Mouse (Mus musculus) limb, embryonic 11.5 days (tissue): ENCODE results near the gene Gigyf1. TPM values are rescaled to one million over a fixed set of nuclear protein-coding genes. Genes with fewer than 3 reads are reported as not detected.

Source experiments
- ATAC-seq: fragments of 200-750 bp; cut with Nextera tagmentation; 2 replicates; pipeline ENCODE4 v1.8.0; 2017; ENCODE audit warnings: low read depth; ENCODE audit not compliant: insufficient number of reproducible peaks, low FRiP score, low TSS enrichment
- DNase-seq: peaks from one replicate; pipeline ENCODE4 v3.0.0-alpha.2; 2015; ENCODE audit warnings: low spot score
- H3K27ac ChIP-seq: fragments of 300-500 bp; sonication (generic); replicated peaks from 2 replicates; pipeline ENCODE4 v1.5.1; 2014; ENCODE audit warnings: low read depth, mild to moderate bottlenecking, low read length
- H3K27me3 ChIP-seq: fragments of 300-500 bp; sonication (generic); 2 replicates; pipeline ENCODE4 v1.6.1; 2014; ENCODE audit warnings: mild to moderate bottlenecking, low read length, mixed read lengths; ENCODE audit not compliant: control insufficient read depth, insufficient read depth
- H3K36me3 ChIP-seq: fragments of 300-500 bp; sonication (generic); 2 replicates; pipeline ENCODE4 v1.6.1; 2014; ENCODE audit warnings: mild to moderate bottlenecking, low read length, moderate library complexity, mixed read lengths; ENCODE audit not compliant: control insufficient read depth, insufficient read depth
- H3K4me1 ChIP-seq: fragments of 300-500 bp; sonication (generic); 2 replicates; pipeline ENCODE4 v1.6.1; 2014; ENCODE audit warnings: low read length, mixed read lengths; ENCODE audit not compliant: control insufficient read depth, insufficient read depth
- H3K4me2 ChIP-seq: fragments of 300-500 bp; sonication (generic); 2 replicates; pipeline ENCODE4 v1.6.1; 2014; ENCODE audit warnings: low read depth, mild to moderate bottlenecking, moderate library complexity; ENCODE audit not compliant: severe bottlenecking
- H3K4me3 ChIP-seq: fragments of 300-500 bp; sonication (generic); 2 replicates; pipeline ENCODE4 v1.5.1; 2014; ENCODE audit warnings: low read depth, low read length
- H3K9ac ChIP-seq: fragments of 300-500 bp; sonication (generic); 2 replicates; pipeline ENCODE4 v1.6.1; 2014; ENCODE audit warnings: mild to moderate bottlenecking, low read length
- H3K9me3 ChIP-seq: fragments of 300-500 bp; sonication (generic); 2 replicates; pipeline ENCODE4 v1.6.1; 2016; ENCODE audit warnings: low read length; ENCODE audit not compliant: control insufficient read depth
- WGBS: fragments of 180-500 bp; shearing (Covaris S2); extraction: QIAGEN DNeasy Blood & Tissue Kit; methylation state at CpG from one replicate; pipeline ENCODE4 v1.1.7; 2014; 5-methylcytosine and 5-hydroxymethylcytosine counted together
- polyA plus RNA-seq: library from polyadenylated mRNA; unstranded; fragments of >200 nt; fragmentation: Nextera tagmentation; extraction: Ambion mirVana; gene quantifications from 2 replicates; pipeline ENCODE4 v1.2.1, GENCODE M21; 2014

Gene Gigyf1
- polyA plus RNA-seq, 1 experiment from 2014 or later: 14.1 TPM

DNA sequence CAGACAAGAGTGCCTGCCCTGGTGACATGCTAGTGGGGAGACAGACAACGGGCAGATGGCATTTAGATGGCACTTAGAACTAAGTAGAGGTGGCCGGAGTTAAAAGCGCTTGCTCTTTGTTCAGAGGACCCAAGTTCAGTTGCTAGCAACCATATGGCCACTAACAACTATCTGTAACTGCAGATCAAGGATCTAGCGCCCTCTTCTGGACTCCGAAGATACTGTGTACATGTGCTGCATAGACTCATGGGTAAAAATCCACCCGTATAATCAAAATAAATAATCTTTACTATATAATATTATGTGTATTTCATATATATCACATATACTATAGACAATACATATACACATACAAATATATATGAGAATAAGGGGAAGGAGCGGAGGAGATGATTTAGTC is 30.7 kb upstream of the Gigyf1 start:
- Histone ChIP-seq H3K4me3 (no peak overlapping the region), H3K27ac (no peak overlapping the region), H3K4me2 (no peak overlapping the region), H3K36me3 (no peaks in the 10 kb centered on the region), H3K27me3 (no peaks in the 10 kb centered on the region), H3K9me3 (no peaks in the 10 kb centered on the region), H3K9ac (no peak overlapping the region), H3K4me1 (no peaks in the 10 kb centered on the region)
- ATAC-seq (no peak), DNase-seq (no peak)
- WGBS: 83% methylated on average over 7 of the region's 7 CpGs

DNA sequence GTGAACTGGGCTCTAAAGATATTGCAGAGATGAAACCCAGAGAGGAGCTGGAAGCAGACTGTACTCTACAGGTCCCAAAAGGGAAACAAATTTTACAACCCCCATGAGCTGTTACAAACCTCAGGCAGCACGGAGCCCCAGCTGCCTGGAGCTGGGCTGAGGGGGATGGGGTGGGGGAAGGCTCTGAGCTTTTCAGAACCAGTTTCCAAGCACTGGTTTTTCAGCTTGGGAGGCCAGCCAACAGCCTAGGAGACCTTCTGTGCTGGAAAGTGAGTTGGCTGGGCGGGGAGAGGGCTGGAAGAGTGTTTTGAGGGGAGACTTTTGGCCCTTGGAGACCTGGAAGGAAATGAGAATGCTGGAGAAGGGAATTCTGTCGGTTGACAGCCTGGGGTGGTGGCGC is 26.8 kb upstream of the Gigyf1 start:
- H3K27ac ChIP-seq: no peak overlapping the region
- DNase-seq: no peak

DNA sequence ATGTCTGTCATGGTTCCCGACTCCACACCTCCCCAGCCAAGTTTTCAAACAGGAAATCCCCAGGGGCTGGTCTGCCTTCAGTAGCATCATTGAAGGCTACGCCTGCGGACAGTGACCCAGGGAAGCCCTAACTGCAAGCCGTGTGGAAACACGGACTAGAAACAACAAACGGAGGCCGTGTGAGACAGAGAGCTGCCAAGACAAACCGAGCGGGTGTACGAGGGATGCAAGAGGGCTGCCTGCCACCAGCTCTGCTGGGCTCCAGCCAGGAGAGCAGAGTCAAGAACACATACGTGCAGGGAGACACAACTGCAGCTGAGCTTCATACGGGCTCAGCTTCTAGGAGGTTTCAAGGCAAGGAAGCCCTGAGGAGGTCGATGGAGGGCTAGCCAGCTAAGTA is 24.5 kb upstream of the Gigyf1 start:
- Histone ChIP-seq H3K9ac (no peak overlapping the region), H3K27me3 (no peaks in the 10 kb centered on the region), H3K36me3 (no peaks in the 10 kb centered on the region), H3K27ac (no peak overlapping the region), H3K9me3 (no peaks in the 10 kb centered on the region), H3K4me3 (no peak overlapping the region), H3K4me1 (no peaks in the 10 kb centered on the region), H3K4me2 (no peak overlapping the region)
- ATAC-seq: no peak
- 86% methylated on average over 13 of the region's 13 CpGs for WGBS
- DNase-seq: no peak

More for the DNA sequence above, 26.8 kb upstream of the Gigyf1 start:
- no peaks in the 10 kb centered on the region for H3K27me3 ChIP-seq
- no peaks in the 10 kb centered on the region for H3K9me3 ChIP-seq
- ATAC-seq: no peak
- no peaks in the 10 kb centered on the region for H3K36me3 ChIP-seq
- no peak overlapping the region for H3K4me3 ChIP-seq
- H3K9ac ChIP-seq: no peak overlapping the region
- WGBS: 57% methylated on average over 4 of the region's 4 CpGs
- no peak overlapping the region for H3K4me2 ChIP-seq
- H3K4me1 ChIP-seq: no peaks in the 10 kb centered on the region

DNA sequence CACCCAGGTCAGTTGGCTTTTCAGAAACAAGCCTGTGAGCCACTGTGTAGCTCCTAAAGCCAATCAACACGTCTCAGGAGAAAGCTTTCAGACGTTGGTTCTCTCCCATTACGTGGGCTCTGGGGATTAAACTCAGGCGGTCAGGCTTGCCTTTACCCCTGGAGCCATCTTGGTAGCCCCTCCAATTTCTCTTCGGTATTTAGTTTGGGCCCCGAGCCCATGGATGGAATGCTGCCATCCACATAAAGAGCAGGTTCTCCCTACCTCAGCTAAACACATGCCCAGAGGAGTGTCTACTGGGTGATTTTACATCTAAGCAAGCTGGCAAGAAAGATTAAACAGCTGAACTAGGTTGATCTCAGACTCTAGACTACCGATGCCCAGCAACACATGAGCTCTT is 18.2 kb upstream of the Gigyf1 start:
- Histone ChIP-seq H3K9ac (no peak overlapping the region), H3K4me2 (peak overlapping the region; percentile 10; the same call in 1 of the 2 replicates), H3K27me3 (no peaks in the 10 kb centered on the region), H3K4me3 (no peak overlapping the region), H3K36me3 (no peaks in the 10 kb centered on the region), H3K27ac (no peak overlapping the region), H3K9me3 (no peaks in the 10 kb centered on the region), H3K4me1 (peaks cover 3% of the 10 kb centered on the region; the same call in 1 of the 2 replicates)
- 90% methylated on average over 7 of the region's 7 CpGs for whole genome bisulfite sequencing
- DNase-seq (no peak), ATAC-seq (no peak)

DNA sequence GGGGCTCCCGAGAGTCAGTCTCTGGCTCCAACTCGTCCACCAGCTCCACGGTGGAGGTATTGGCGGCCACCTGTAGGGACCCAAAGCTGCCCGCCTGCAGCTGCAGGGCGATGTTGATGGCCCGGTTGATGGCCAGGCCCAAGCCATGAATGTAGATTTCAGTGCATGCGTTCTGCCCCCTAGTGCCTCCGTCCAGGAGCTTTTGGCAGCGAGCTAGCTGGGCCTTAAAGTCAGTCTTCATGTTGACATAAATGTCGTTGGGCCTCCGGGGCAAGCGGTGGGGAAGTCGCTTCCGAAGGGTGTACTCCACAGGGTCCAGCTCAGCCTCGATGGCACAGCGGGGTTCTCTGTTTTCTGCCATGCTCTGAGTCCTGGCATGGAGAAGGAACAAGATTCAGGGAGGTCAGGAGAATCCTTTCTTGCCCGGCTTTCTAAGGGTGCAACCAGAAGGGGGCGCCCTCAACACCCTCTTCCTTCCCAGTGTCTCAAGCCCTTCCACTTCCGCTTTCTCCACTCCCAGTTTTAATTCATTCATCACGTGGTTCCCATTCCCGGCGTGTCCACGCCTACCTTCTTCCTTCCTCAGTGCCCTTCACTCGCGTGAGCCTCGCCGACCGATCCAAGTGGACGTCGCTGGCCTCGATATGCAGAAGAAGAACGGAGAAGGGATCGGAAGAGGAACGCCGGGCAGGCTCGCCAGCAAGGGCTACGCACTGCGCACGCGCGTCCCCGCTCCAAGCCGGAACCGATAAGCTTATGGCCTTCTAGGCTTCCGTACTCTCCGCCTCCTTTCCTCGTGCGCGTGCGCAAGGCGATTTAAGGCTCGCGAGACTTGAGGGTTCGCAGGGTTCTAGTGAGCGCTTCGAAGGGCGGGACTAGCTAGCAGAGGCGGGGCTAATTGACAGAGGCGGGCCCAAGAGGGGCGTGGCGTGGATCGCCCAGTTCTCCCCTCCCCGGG is 16.4 kb upstream of the Gigyf1 start, which contains the start of gene Pop7:
TSS of gene Pop7 (minus strand) at position 810 of the 958 bp plus-strand sequence.
- peak within 1 kb of the TSS; percentile 92 for H3K27ac ChIP-seq
- peak within 1 kb of the TSS; percentile 74 for H3K4me2 ChIP-seq
- peaks cover 3% of the 10 kb centered on the region; the same call in 1 of the 2 replicates for H3K4me1 ChIP-seq
- WGBS: 3% methylated on average over 64 of the region's 64 CpGs
- peak within 1 kb of the TSS; percentile 78 for H3K9ac ChIP-seq
- peak within 1 kb of the TSS; percentile 54 for H3K4me3 ChIP-seq
- H3K36me3 ChIP-seq: no peaks in the 10 kb centered on the region
- no peaks in the 10 kb centered on the region for H3K9me3 ChIP-seq
- H3K27me3 ChIP-seq: no peaks in the 10 kb centered on the region
- DNase-seq (peak; percentile 100), ATAC-seq (peak; percentile 95)

DNA sequence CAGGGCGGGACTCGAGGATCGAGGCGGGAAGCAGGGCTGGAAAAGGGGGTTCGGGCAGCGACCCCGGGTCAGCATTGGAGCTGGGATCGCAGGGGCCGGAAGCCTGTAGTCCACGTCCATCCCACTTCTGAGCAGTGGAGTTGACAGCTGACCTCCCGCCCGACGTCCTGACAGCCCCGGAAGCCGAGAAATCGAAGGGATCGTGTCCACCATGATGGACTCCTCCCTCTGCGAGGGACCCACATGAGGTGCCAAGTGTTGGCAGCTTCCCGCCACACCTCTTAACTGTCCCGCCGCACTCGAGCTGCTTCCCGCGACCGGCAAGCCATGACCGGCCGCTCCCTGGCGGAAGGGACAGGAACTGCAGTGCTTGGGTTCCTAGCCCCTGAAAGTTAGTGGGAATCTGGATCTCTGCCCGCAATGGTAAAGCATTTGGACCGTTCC is 15.7 kb upstream of the Gigyf1 start:
- ATAC-seq (peak; percentile 83), DNase-seq (peak; percentile 91)
- H3K4me3 ChIP-seq: peak overlapping the region; percentile 54
- H3K27ac ChIP-seq: peak overlapping the region; percentile 92
- no peaks in the 10 kb centered on the region for H3K9me3 ChIP-seq
- peak overlapping the region; percentile 64 for H3K4me2 ChIP-seq
- no peaks in the 10 kb centered on the region for H3K36me3 ChIP-seq
- peak overlapping the region; percentile 78 for H3K9ac ChIP-seq
- peaks cover 3% of the 10 kb centered on the region; the same call in 1 of the 2 replicates for H3K4me1 ChIP-seq
- no peaks in the 10 kb centered on the region for H3K27me3 ChIP-seq
- 0% methylated on average over 26 of the region's 30 CpGs for WGBS

DNA sequence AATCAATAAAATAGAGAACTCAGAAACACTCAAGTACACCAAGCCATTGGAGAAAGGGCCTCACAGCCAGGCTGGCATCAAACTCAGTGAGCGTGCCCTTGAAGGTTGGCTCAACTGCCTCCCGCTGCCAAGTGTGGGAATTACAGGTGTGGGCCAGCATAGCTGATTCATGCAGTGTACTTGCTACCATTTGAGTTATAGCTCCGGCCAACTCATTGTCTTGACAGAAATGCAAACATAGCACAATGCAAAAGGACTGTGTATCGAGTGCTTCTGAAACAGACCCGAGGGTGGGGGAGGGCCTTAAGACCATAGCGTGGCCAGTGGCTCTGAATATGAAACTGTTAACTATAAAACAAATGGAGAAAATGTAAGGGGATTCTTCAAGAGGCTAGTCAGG is 14.3 kb upstream of the Gigyf1 start:
- ATAC-seq (no peak), DNase-seq (no peak)
- no peak overlapping the region for H3K27ac ChIP-seq
- H3K27me3 ChIP-seq: no peaks in the 10 kb centered on the region
- no peak overlapping the region for H3K4me2 ChIP-seq
- no peaks in the 10 kb centered on the region for H3K36me3 ChIP-seq
- peaks cover 3% of the 10 kb centered on the region; the same call in 1 of the 2 replicates for H3K4me1 ChIP-seq
- no peak overlapping the region for H3K4me3 ChIP-seq
- no peaks in the 10 kb centered on the region for H3K9me3 ChIP-seq
- WGBS: 88% methylated on average over 6 of the region's 6 CpGs
- no peak overlapping the region for H3K9ac ChIP-seq

DNA sequence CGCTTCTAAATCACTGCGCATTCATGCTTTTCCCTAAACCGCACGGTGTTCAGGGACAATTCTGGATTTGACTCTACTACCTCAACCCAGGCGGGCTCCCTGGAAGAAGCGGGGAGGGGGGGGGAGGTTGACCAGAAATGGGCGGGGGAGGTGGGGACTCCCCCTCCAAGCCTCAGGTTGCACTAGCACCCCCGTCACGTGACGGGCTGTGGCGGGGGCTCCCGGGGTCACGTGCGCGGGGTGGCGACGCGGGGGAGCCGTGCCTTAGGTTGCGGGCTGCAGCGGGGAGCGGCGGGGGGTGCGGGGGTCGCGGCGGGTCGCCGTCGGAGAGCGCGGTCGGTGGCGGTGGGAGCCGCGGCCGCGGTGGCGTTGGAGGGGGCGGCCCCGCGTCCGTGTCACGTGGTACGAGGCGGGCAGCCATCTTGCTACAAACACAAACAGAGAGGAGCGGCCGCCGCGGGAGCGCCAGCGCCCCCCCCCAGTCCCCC is 8.3 kb upstream of the Gigyf1 start:
- peak overlapping the region; percentile 76 for H3K27ac ChIP-seq
- H3K27me3 ChIP-seq: no peaks in the 10 kb centered on the region
- no peaks in the 10 kb centered on the region for H3K9me3 ChIP-seq
- H3K4me2 ChIP-seq: peak overlapping the region; percentile 89
- ATAC-seq (peak; percentile 42; the same call in 1 of the 2 replicates), DNase-seq (peak; percentile 84)
- H3K4me3 ChIP-seq: peak overlapping the region; percentile 98
- peaks cover 20% of the 10 kb centered on the region for H3K4me1 ChIP-seq
- H3K36me3 ChIP-seq: peaks cover 5% of the 10 kb centered on the region; the same call in 1 of the 2 replicates
- WGBS: 3% methylated on average over 31 of the region's 52 CpGs
- peak overlapping the region; percentile 98 for H3K9ac ChIP-seq
